Mouse (Mus musculus) MN1 (cell line): ENCODE measurements around the gene Cpped1.

Source experiments
- DNase-seq: peaks from one replicate; pipeline ENCODE4 v3.0.0-alpha.2; 2016; ENCODE audit warnings: low spot score

Cpped1 gene

DNA sequence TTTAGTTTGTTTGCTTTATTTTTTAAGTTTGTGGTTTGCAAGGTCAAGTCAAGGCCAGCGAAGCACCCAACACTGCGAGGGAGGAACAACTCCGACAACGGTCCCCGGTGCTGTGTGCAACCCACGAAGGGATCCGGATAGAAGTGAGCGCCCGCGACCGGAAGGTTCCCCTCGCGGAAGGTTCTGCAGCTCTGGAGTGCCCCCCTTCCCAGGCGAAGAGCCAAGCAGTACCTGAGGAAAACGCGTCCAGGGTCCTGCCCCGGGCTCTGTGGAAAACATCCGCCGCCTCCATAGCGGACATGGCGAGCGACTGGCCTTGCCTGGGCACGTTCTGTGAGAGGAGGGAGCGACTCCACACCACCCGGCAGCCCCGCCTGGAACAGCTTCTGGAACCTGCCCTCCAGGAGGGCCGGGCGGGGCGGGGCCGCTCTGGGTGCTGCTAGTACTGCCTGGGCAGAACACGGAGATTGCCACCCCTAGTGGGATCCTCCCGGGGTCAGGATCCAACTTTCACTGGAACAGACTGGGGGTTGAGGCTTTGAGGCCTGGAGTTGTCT lies at the start of gene Cpped1:
Cpped1 (minus strand) TSS at position 411 of the 557 bp plus-strand sequence.
- DNase-seq, result peak; percentile 93

DNA sequence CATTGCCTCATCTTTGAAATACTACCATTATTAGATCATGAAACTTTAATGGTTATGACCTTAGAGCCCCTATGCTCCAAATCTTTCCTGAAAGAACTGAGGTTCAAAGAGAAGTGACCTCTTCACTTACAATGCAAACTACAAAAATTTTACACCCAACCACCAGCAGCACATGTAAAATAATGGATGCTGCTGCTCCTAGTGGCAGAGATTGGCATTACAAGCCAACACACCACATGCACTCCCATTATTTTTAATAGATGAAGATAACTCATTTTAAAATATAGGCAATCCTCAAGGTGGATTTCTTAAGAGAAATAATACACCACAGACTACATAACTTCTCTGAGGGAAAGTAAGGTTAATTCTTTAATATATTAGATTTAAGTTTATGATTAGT lies 31.2 kb upstream of the Cpped1 start:
- peak; percentile 7 for DNase-seq

DNA sequence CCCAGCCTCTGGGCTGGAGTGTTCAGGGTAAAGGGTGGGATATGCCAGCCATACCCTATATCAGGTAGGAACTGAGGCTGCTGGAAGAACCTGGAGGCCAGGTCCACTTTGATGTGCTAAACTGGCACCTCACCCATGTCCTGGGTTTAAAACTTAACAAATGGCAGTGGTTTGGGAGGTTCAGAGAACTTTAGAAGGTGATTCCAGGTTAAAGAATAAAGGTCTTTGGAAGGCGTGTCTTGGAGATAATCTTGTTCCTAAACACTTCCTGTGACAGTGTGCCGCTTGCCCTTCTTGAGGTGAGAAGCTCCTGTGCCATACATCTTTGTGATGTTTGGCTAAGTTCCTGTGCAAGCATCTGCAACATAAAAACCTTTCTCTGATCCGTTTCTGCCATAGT lies 1.6 kb upstream of the Cpped1 start:
- no peak for DNase-seq

DNA sequence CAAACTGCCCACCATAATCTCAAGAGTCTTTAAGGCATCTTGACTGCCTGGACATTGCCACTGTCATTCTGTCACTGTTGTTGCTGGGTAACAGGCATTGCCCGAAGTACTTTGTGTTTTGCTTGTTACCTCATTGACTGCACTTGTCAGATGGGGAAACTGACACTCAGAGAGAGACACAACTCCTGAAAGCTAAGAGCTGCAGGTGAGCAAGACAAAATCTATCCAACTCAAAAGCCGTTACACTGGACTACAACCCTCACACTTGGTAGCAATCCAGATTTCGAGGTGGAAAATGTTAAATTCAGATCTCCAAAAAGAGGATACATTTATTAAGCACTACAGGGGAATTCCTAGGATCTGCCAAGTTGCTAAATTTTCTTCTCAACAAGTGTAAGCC lies 572 bp upstream of the Cpped1 start:
- peak; percentile 34 for DNase-seq

DNA sequence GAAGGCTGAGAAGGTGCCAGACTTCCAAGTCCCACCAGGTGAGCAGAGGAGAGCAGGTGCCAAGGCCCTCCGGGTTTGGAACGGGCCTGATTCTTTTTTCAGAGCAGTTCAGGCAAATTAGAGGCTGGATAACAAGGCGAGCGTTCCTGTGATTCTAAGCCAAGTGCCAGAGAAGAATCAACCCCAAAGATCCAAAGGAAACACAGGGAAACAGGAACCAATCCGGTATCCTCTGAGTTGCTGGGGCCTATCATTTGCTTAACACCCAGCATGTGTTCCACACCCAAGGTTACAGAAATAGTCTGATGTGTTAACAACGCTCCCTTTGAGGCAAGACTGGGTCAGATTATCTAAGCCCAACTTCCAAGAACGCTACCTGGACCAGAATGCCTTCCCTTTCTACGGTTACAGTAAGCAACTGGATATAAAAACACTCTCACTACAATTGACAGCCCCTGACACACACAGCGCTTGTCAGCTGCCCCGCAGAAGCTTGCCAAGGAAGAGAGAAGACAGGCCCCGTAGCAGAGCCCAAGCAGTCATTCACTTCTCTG lies 707 bp downstream of the Cpped1 start:
- no peak for DNase-seq

DNA sequence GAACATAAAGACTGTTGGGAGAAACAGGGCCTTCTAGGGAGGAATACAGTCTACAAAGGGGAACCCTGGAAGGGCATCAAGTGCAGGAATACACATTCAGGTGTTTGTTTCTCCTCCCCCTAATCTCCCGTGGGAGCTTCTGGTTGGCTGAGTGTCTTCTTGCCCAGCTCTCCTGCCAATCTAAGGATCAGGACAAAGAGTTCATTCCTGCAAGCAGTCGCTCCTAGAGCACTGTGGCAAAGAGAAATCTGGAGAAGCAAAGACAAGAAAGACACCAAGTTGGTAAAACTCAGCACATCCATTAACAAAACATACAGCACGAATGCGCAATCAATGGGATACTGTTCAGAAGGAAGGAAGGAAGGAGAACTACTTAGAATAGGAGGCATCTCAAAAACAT lies 1.4 kb downstream of the Cpped1 start:
- DNase-seq, result no peak

DNA sequence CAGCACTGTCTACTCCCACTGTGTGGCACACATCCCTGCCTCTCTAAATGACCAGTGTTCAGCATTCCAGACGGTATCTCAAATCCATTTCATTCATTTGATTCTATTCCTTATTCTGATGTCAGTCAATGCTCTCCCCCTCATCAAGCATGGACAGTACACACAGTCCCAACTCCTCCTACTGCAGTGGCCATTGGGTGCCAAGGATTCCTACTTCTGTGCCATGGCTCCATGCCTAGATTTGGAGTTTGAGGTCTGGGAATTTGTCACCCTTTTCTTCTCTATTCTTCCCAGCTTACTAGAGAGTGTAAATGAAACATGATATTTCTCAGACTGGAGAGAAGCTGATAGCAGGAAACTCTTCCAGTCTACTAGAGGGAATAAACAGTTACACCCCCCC lies 2.3 kb downstream of the Cpped1 start:
- DNase-seq, result no peak

DNA sequence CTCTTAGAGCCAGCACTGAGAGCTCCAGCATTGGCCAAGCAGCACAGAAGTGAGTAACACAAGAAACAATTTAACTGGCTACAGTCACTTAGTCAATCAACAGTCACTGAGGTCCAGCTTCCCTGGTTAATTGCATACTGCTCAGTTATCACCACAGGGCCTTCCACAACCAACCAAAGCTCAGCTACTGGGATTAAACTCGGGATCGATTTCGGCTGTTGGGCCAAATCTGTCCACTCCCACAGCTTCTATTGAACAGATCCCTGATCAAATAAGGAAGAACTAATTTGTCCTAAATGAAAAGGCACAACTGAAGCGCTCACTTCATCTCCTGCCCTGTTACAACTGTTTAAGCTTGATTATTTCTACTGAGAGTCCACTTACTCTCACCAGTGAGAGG lies 4.0 kb downstream of the Cpped1 start:
- no peak for DNase-seq

DNA sequence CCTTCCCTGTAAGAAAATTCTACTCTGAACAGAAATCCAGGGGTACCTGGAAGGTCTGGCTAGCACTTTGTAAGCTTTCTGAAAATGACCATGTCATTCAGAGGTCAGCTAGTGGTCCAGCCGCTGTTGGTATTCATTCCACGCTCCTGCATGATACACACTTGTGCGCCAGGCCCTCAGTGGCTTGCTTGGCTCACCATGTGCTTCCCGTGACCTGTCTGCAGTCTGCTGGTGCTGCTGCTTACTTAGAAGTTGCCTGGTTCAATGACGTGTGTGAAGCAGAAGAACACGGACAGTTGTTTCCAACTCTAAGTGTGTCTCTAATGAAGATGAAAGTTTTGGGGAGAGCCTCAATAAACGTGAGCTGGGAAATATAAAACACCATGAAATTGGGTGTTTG lies 7.2 kb downstream of the Cpped1 start:
- no peak for DNase-seq

DNA sequence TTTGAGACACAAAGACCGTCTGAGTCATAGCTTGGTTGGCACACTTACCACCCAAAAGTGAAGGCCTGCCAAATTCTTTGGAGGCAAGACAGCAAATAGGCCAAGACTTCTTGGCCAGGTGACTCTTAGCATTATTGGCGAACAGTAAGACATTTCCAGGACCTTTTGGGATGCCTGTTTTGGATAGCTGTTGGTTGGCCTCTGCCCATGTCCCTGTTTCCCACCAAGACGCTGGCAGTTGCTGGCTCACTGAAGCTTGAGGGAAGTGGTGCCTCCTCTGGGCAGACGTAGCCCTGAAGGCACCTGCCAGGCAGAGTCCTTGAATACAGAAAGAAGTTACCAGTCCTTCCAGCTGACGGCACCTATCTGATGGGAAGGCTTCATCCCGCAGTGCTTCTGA lies 8.9 kb downstream of the Cpped1 start:
- no peak for DNase-seq

DNA sequence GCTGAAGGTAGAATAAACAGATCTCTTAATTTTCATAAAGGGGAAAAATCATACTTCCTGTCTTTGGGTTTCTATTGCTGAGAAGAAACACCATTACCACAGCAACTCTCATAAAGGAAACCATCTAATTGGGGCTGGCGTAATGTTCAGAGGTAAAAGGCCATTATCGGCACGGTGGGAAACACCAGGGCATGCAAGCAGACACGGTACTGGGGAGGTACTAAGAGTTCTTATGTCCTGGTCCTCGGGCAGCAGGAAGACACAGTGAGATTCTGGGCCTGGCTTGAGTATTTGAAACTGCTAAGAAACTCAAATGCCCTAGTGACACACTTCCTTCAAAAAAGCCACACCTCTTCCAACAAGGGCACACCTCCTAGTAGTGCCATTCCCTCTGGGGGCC lies 12.8 kb downstream of the Cpped1 start:
- DNase-seq, result no peak

DNA sequence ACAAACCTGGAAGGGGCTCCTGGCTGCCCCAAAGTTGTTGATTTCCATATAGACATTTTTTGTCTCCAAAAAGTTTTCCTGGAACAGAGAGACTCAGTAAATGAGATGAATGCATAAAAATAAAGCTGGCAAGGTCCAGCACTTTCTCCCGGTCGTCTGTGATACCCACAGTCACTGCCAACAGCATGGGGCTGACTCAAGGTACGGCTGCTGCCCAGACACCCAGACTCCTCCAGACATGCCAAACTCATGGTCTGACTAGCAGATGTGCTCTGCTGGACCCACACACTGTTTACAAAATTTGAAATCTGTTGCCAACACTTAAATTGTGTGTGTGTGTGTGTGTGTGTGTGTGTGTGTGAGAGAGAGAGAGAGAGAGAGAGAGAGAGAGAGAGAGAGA lies 14.4 kb downstream of the Cpped1 start:
- no peak for DNase-seq

DNA sequence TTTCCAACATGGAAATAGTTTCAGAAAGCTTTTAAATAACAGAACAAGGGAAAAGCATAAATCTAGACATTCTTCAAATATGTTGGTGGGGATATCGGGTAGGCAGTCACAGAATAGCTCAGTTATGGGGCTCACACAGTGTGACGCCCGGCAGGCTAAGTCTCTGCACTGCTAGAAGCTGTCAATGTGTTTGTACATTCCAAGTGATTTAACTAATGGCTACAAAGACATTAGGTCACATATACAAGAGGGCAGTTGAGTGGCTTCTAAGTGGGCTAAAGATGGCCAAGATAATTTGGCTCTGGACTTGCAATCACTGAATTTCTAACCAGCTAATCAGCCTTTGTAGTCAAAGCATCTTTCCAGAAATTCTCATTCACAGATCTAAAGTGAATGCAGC lies 19.1 kb downstream of the Cpped1 start:
- no peak for DNase-seq

DNA sequence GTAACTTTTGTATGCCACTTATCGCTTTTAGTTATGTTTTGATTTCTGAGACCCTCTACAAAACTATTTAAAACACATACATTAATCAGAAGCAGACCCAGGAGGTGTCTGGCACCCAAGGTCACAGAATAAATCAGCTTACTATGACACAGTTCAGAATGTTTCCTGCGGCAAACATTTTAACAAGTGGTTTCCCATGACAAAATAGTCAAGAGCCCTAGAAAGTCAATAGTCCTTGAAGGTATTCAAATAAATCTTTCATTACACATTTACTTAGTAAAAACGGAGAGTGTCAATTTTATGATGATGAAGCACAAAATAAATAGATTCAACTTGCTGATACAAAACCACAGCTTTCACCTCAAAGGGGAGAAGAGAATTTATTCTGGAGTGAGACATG lies 19.5 kb downstream of the Cpped1 start:
- DNase-seq, result no peak

DNA sequence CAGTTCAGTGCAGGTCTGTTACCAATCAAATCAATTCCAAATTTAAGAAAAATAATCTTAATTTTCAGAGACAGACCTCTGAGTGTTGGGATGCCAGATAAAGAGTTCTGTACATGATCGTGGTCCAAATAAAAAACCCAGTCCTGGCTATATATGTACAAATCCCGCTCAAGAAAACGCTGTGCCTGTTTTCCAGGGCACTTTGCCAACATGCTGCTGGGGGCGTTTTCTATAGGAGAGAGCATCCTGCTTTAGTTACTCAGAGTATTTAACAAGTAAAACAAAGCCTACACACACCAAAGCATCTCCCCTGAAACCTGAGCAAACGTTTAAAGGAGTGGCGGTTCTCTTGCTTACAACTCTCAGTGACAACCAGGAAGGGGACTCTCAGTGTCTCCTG lies 27.4 kb downstream of the Cpped1 start:
- no peak for DNase-seq

DNA sequence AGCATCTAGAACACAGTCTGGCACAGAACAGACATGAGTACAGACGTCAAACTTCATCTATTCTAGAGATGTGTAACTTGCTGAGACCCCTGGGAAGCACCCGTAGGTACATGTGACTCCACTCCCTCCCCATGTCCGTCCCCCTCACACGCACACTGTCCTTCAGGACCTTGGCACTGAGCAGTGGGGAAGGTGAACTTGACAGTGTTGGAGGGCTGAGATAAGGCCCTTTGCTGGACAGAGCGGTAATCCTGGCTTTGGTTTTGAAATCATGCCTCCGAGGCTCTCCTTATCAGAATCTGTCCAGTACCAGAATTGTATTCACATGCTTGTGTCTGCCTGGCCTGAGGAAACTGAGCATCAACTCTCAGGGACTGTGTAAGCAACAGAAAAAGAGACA lies 28.8 kb downstream of the Cpped1 start:
- no peak for DNase-seq

DNA sequence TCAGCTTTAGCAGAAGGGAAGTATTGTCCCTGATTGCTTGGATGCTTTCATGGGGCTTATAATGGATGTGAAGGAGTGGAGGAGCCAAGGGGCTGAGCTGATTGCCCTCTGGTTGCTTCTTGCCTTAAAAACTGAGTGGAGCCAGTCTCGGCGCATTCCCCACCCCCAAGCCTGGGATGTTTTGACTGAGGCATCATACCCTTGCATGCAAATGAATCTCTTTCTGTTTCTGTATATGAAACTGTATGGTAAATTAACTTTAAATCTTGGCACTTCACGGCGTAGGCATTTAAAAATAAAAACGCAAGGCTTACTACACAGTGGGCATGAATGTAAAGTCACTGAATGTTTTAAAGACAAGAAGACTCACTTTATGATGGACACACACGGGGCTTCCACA lies 30.0 kb downstream of the Cpped1 start:
- no peak for DNase-seq

DNA sequence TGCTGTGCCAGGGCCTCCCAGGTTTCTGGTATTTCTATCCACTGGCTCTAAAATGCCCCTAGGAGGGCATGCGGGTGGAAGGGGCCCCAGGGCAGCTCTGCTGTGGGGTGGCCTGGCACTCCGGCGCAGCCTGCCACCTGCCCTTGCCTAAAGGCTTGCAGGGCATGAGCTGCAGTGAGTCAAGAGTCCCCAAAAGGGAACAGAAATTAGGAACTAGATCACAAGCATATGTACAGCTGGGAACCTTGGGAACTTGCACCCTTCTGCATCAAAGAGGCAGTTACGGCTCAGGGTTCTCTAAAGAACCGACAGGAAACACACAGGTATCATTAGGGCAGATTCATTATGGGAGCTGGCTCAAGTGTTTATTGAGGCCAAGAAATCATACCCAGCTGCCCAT lies 34.0 kb downstream of the Cpped1 start:
- DNase-seq, result no peak

DNA sequence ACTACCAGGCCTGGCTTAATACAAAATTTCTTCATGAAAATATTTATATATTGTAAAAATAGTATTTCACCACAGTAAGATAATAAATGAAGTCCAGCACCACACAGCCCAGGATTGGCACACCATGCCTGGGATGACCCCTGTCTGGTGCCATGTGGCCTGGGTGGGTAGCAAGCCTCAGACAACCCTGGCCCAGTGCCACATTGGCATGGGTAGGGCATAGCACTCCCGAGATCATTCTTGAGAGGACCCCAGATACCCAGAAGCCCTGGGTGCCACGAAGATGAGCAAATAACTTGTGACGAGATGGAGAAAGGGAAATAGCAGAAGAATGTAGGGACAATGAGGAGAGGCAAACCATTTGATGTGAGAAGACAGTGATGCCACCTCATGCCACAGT lies 36.0 kb downstream of the Cpped1 start:
- no peak for DNase-seq

DNA sequence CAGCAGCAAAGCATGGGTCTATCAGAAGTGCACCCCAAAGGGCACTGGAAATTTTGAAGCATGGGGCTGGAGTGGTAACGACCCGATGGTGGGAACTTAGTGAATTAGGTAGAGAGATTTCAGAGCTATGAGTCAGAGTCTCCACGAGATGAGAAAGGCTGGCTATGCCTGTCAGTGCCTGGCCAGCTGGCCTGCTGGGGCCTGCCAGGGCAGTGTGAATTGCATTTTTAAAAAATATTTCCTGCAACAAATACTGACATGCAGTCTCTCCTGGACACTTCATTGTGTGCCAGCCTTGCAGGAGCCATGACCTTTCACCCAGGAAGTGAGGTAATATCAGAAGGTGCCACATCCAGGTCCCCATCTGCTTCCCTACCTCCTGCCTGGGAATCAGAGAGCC lies 40.8 kb downstream of the Cpped1 start:
- DNase-seq, result no peak

DNA sequence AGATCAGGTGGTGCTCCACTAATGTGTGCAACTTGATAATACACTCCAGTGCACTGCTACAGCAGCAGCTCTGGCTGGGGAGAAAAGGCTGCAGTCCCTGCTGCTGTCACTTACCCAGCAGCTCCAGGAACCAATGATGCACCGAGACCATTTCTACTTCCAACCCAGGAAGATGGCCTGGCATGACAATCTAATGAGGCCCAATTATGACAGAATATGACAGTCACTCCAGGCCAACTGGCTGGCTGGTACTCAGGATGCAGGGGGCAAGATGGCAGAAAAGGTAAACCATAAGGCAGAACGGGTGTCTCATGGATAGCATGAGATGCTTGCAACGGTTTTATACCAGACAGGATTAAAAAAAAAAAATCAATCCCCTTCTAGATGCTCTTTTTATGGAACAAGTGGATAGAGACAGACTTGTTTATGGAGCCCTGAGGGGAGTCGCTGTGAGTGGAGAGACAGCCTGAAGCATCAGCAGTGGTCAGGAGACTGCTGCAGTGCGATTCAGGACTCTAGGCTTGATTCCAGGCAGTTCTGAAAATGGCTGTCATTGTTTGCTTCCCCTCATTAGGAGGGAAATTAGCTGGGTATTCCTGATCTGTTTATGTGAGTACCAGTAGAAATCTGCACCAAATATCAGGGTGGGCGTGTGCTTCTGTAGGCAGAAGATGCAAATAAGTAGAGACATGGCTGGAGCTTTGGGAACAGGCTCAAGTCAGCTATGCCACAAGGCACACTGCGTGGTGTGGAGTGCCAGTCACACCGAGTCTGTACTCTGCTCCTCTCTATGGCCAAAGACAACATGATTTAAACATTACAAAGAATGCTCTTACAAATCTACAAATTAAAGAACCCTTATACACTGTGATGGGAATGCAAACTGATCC lies 56.3 kb downstream of the Cpped1 start:
- no peak for DNase-seq

DNA sequence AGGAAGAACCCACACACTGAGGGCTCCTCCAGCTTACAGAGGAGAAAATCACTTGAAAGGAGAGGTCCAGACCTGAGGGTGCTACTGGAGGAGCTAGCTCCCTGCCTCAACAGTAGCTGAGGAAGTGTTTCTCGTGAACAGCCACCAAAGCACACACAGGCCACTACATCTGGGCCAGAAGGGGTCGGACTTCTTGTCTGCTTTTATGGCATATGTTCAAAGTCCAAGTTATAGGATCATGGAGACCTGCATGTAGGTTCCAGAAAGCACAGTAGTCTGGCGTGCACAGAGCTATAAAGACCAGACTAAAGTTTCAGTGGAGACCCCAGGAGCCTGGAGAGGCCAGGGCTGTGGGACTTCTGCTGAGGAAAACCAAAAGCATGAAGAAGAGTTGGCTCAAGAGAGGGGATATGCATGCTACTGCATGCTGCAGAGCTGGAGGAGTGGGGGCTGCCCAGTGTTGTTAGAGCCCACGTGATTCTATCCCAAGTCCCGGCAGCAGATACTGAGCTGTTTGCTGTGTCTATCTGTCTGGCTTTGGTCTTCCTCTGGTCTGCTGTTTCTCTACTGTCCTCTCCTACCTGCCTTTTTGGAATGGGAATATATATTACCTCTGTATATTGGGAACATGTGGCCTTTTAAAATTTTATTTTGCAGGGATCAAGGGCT lies 60.1 kb downstream of the Cpped1 start:
- no peak for DNase-seq

DNA sequence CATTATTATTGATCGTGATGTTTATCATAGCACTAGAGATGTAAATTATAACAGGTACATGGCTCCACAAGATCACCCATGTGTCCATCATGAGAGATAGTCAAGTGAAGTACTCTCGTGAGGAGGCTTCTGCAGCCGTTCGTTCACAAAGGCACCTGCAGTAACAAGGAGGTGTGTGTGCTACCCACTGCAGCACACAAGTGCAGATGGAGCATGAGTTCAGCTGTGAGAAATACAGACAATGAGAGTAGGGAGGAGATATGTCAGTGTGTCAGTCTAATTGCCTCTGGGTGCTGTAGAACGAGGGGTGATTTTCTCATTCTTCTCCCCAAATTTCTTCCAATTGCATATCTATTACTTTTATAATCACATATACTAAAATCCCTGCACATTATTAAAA lies 63.9 kb downstream of the Cpped1 start:
- no peak for DNase-seq
